Mouse (Mus musculus) thymus, postnatal 25 days (tissue): ENCODE results near the gene Casp14.
"Not testable (repeated sequence)": the region's sequence is repeated elsewhere in the genome, so short reads cannot be mapped to it uniquely, and the experiment has no call there.

ENCODE experiments used
- DNase-seq: peaks from one replicate; pipeline ENCODE4 v3.0.0; 2022

The Casp14 gene

GRCm38 (mm10) chr10:78718056-78718455 is at the start of gene Casp14:
Gene Casp14 (minus strand): TSS chr10:78718294.
- no peak for DNase-seq

- DNase-seq, result no peak
Measured at GRCm38 (mm10) chr10:78765570-78765969, 47.5 kb upstream of the Casp14 start.

GRCm38 (mm10) chr10:78756021-78756420 is 37.9 kb upstream of the Casp14 start:
- peak; percentile 45 for DNase-seq

- DNase-seq, result no peak
Measured at GRCm38 (mm10) chr10:78752452-78753191, 34.5 kb upstream of the Casp14 start, which contains the start of gene Ccdc105. Gene Ccdc105 (minus strand): TSS chr10:78753065.

GRCm38 (mm10) chr10:78748946-78749345 is 30.9 kb upstream of the Casp14 start:
- no peak for DNase-seq

GRCm38 (mm10) chr10:78748161-78748560 is 30.1 kb upstream of the Casp14 start:
- DNase-seq, result no peak

GRCm38 (mm10) chr10:78747035-78747721 is 29.1 kb upstream of the Casp14 start:
- DNase-seq, result no peak

- DNase-seq, result no peak
Measured at GRCm38 (mm10) chr10:78745453-78746232, 27.5 kb upstream of the Casp14 start.

- DNase-seq, result no peak
Measured at GRCm38 (mm10) chr10:78743721-78744120, 25.6 kb upstream of the Casp14 start.

GRCm38 (mm10) chr10:78739821-78740220 is 21.7 kb upstream of the Casp14 start:
- no peak for DNase-seq

GRCm38 (mm10) chr10:78727876-78728275 is 9.8 kb upstream of the Casp14 start:
- no peak for DNase-seq

- no peak for DNase-seq
Measured at GRCm38 (mm10) chr10:78727035-78727434, 8.9 kb upstream of the Casp14 start.

- no peak for DNase-seq
Measured at GRCm38 (mm10) chr10:78723416-78723815, 5.3 kb upstream of the Casp14 start.

GRCm38 (mm10) chr10:78722654-78723053 is 4.6 kb upstream of the Casp14 start:
- no peak for DNase-seq

- DNase-seq, result no peak
Measured at GRCm38 (mm10) chr10:78722036-78722435, 3.9 kb upstream of the Casp14 start.

GRCm38 (mm10) chr10:78716231-78716630 is 1.9 kb downstream of the Casp14 start:
- DNase-seq, result no peak

- DNase-seq, result no peak
Measured at GRCm38 (mm10) chr10:78715156-78715555, 2.9 kb downstream of the Casp14 start.

GRCm38 (mm10) chr10:78714129-78714528 is 4.0 kb downstream of the Casp14 start:
- DNase-seq, result no peak

GRCm38 (mm10) chr10:78710706-78711105 is 7.4 kb downstream of the Casp14 start:
- no peak for DNase-seq

- no peak for DNase-seq
Measured at GRCm38 (mm10) chr10:78700881-78701280, 17.2 kb downstream of the Casp14 start.

- DNase-seq, result no peak
Measured at GRCm38 (mm10) chr10:78689973-78690372, 28.1 kb downstream of the Casp14 start.

GRCm38 (mm10) chr10:78686995-78687577 is 31.0 kb downstream of the Casp14 start:
- DNase-seq, result no peak

- not testable (repeated sequence) for DNase-seq
Measured at GRCm38 (mm10) chr10:78670121-78670520, 48.0 kb downstream of the Casp14 start.
